Mouse (Mus musculus): ENCODE results near the gene Cbln1. TPM values are rescaled to one million over a fixed set of nuclear protein-coding genes. Genes with fewer than 3 reads are reported as not detected.

Cbln1 gene
- total RNA-seq (2022), result 10 to 100 TPM in 3 of 4 experiments, 1 to 10 TPM in 1; 9.4 to 12.4 (median 10.3) TPM

GRCm38 (mm10) chr8:87472271-87473236 is at the start of gene Cbln1:
TSS of gene Cbln1 (minus strand) at chr8:87472609.
- peak; percentile 52 to 81 for DNase-seq (ENCODE audit: low spot score in 2 of 2)

DNA sequence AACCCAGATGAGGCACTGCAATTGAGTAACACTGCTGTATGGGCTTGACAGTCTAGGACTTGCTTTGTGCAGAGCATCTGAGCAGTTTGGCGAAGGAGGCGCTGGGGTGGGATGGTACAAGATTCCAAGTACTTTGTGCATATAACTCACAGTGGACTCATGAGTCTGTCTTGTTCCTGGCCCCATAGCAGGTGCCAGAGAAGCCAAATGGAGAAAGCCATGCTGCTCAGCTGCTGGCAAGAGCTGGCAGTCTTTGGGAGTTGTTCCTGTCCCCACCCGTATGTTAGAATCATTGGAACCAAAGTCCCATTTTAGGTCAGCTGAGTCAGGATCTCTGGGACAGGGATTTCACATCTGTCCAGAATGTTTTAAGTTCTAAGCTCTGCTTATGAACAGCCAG is 44.7 kb upstream of the Cbln1 start:
- DNase-seq (ENCODE audit: low spot score in 2 of 2), result no peak

DNA sequence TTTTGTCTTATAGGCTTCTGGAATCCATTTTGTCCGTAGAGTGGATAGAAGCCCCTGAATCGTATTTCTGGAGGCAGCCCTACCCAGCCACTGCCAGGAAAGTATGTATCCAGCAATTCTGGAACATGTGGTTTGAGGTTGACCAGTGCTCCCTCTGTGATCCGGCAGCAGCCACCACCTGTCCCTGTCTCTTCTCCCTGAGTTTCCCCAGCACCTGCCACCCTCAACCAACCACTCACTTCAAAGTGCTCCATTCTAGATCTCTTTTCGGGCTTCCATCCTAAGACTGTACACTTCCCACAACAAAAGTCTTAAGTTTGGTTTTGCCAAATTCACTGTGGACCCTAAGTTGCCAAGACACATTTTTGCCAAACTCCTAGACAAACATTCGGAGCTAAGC is 41.4 kb upstream of the Cbln1 start:
- no peak for DNase-seq (ENCODE audit: low spot score in 2 of 2)

DNA sequence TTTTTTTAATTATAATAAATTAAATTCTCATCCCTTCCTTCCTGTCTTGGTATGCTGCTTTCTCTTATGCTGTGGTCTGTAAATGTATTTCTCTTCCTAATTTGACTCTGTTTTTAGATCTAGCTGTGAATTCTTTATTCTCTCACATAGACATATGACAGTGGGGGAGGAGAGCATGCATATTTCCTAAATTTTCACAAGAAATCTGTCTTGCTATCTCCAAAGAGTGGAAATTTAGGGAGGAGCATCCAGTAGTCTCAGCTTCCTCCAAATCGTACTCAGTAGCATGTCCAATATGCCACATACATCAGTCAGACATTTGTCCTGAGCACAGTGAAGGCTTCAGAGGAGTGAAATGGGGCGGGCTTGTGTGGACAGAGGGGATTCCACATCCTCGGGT is 40.9 kb upstream of the Cbln1 start:
- DNase-seq (ENCODE audit: low spot score in 2 of 2), result no peak

DNA sequence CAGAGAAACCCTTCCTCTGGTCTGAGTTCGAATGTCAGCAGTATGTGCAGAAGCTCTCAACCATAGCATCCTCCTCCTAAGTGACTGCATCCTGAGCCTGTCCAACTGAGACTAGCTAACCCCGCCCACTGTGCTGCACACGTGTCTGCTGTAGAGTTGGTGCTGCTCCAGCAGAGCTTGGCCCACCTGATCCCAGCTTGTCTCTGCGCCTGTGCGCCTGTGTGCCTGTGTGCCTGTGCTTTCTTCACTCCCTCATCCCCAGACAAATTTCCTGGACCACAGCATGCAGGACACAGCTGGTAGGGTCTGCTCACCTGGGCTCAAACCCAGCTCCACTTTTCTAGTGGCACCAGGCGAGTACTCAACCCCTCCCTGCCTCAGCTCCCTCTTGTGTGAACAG is 40.2 kb upstream of the Cbln1 start:
- DNase-seq (ENCODE audit: low spot score in 2 of 2), result peak in 1 of 2 experiments; percentile 20

DNA sequence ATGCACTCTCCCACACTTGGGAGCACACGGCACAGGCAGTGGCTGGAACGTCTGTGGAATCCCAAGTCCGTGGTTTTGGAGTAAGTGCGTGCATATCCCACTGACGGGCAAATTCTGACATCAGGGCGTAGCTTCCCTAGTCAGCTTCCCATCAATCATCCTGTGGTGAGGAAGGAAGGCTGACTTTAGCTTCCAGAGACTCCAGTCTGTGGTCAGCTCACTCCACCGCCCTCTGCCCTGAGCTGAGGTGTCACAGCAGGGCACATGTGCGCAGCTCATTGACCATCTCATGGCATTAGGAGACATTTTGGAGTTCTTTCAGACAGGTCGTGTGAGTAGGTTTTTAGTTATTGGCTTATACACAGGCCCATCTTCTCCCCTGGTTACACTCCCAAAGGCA is 34.6 kb upstream of the Cbln1 start:
- no peak for DNase-seq (ENCODE audit: low spot score in 2 of 2)

GRCm38 (mm10) chr8:87504441-87504840 is 32.0 kb upstream of the Cbln1 start:
- no peak for DNase-seq (ENCODE audit: low spot score in 2 of 2)

- DNase-seq (ENCODE audit: low spot score in 2 of 2), result no peak
These were observed 30.3 kb upstream of the Cbln1 start for GRCm38 (mm10) chr8:87502684-87503083.

DNA sequence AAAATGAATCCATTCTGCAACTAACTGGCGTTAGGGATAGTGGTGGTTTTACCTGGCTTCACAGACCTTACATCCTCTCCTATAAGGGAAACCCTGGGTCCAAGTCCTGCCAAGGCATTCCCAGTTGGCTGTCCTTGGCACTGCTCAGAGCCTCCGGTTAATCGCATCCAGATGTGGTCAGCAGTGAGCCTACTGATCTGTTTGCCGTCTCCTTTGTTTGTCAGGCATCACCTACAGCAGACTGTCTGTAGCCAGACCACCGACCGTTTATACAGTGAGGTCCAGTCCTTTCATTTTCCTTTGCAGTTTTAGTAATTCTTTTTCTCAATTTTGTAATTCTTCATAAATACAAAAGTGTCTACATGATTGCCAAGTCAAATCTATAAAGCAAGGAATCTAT is 25.2 kb upstream of the Cbln1 start:
- DNase-seq (ENCODE audit: low spot score in 2 of 2), result no peak

- DNase-seq (ENCODE audit: low spot score in 2 of 2), result no peak
These were observed 24.1 kb upstream of the Cbln1 start for GRCm38 (mm10) chr8:87496511-87496910.

GRCm38 (mm10) chr8:87494862-87495261 is 22.5 kb upstream of the Cbln1 start:
- DNase-seq (ENCODE audit: low spot score in 2 of 2), result no peak

DNA sequence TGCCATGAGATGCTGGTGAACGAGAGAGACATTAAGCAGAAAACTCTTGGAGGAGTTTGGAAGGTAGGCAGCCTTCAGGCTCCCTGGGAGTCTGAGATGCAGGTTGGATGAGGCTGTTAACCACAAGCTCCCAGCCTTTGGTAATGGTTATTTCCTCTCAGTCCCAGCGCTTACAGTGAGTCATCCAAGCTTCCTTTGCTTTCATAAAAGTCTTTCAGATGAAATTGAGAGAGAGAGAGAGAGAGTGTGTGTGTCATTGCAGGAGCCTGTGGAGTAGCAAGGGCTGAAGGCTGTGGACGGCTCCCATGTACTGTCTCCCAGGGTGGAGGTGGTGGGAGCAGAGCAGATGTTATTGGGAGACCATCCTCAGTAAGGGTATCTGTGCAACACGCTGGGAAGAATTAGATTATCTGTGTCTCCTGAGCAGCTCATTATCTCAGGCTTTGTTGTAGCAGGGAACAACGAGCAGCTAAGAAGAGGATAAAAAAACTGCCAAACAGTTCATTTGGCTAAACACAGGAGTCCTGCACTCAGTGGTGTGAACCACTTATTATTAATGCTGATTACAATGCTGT is 17.5 kb upstream of the Cbln1 start:
- no peak for DNase-seq (ENCODE audit: low spot score in 2 of 2)

DNA sequence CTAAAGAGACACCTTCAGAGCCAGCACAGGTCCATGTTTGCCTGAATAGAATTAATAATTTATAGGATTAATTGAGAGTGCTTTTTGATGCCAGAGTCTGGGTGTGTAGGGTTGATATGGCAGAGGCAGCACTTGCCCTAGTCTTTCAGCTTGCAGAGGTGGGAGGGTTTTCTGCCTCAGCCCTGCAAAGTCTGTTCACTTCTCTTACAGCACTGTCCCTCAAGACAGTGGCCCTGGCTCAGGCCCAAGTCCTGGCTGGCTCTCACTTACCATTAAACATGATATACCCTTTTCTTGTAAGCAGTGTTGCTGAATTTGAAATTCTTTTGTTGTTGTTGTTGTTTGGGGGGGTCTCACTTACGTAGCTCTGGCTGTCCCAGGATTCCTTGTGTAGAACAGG is 9.0 kb upstream of the Cbln1 start:
- no peak for DNase-seq (ENCODE audit: low spot score in 2 of 2)

- DNase-seq (ENCODE audit: low spot score in 2 of 2), result no peak
These were observed 5.8 kb upstream of the Cbln1 start for GRCm38 (mm10) chr8:87478221-87478620.

DNA sequence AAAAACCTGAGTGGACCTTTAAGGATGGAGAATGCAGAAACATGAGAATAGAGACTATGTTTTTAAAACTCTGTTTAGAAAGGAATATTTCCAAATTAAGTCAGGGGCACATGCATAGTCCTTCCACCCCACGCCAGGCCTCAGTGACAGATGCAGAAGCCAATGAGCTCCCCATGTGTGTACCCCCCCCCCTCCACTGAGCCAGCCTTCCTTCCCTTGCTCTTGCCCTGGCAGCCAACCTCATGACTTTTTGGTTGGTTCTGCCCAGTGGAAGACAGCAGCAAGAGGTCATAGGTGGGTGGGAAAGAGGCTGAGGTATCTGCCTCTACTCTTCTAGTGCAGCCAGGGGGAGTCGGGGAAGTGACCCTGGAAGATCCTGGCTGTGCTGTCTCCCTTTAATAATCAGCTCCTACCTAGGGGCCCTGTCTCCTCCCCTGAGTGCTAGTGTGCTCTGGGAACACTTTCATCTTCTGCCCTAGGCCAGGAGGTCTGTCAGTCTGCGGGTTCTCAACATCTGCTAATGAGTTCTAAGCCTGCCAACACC is 4.8 kb upstream of the Cbln1 start:
- DNase-seq (ENCODE audit: low spot score in 2 of 2), result no peak

DNA sequence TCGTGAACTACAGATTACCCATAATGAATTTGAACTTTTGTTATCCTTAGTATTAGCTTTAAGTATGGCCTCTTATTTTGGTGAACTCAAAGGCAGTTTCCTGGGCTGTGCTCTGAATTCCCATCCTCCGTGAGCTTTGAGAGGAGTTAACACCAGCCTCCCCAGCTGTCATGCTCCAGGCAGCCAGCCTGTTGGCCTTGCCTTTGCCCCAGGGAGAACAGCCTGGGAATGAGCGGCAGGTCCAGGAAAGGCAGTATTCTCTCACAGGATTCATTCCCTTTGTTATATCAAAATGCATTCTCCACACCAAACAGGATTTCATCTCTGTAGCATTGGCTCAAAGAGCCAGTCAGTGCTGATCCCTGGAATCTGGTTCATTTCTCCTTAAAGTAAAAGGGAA is 3.1 kb upstream of the Cbln1 start:
- DNase-seq (ENCODE audit: low spot score in 2 of 2), result no peak

- DNase-seq (ENCODE audit: low spot score in 2 of 2), result no peak
These were observed 2.0 kb upstream of the Cbln1 start for GRCm38 (mm10) chr8:87474379-87474778.

DNA sequence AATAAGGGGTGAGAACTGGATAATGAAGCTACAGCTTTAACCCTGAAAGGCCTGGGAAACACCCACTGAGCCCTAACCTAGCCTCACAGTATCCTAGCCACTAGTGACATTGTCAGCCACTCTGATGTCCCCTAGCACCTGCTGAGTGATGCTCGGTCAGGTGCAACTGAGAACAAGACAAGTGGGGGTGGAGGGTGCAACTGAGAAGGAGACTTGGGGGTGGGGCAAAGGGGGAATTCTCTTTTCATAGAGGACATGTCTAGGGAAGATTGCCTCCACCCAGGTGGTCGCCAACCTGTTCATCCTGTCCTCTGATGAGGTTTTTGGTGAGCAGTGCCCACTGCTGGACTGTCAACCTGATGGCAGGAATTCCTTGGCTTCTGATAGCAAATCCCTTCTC is 1.5 kb upstream of the Cbln1 start:
- no peak for DNase-seq (ENCODE audit: low spot score in 2 of 2)

GRCm38 (mm10) chr8:87473314-87473713 is 905 bp upstream of the Cbln1 start:
- DNase-seq (ENCODE audit: low spot score in 2 of 2), result peak; percentile 12 to 16

DNA sequence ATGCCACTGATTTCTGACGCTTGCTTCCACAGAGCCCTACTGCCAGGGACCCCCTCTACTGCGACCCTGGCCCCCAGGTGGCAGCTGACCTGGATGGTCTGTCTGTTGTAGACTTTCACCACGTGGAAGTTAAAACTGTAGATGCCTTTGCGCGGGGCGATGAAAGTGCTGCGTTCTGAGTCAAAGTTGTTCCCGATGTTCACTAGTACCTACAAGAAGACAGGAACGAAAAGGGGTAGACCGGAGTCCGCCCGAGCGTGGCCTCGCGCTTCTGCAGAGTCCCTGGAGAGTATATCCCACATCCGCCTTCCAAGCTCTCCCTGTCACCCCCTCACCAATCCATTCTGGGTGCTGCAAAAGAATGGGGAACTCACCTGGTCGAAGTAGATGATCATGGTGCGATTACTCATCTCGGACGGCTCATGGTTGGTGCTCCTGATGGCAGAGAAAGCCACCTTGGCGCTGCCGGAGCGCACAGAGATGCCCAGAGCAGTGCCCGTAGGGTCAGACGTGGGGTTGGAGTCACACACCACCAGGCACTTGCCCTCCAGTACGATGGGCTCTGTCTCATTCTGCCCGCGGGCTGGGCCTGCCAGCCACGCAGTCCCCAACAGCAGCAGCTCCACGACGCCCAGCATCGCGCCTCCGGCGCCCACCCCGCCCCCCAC is 672 bp downstream of the Cbln1 start:
- peak in 1 of 2 experiments; percentile 10 for DNase-seq (ENCODE audit: low spot score in 2 of 2)

DNA sequence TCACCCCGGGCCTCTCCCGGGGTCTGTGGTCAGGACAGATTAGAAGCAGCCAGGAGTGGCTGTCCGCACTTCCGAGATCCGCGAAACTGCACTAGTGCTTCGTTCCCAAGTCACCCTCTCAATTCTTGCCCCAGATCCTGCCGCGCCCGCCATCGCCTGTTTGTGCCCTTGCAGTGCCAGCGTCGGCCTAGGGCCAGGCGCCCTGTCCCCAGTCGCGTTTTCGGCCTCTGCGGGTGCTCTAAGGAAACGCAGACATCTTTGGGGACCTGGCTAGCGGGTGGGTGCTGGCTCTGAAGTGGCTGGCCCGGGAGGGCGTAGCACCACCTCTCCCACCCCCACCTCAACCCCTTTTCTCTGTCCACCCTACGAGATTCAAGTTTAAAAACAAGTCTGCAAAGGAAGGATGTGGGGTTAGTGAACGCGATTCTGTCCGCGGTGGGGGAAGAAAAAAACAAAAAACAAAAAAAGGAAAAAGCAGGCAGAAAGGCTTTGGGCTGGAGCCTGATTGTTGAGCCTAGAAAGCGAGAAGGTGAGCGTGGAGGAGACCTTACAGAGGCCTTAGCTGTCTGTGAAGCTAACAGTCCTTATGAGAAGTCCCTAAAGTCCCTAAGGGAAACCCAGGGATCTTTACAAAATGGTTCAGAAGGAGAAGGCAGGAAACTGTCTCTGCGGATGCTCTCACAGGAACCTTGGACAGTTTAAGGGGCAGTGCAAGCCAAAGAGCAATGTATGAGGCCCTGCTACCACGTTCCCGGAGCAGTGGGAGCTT is 1.4 kb downstream of the Cbln1 start:
- DNase-seq (ENCODE audit: low spot score in 2 of 2), result no peak

All from left cerebral cortex, adult 8-10 months (tissue).